Mouse (Mus musculus): Measurements from ENCODE around the gene B230118H07Rik.

DNA sequence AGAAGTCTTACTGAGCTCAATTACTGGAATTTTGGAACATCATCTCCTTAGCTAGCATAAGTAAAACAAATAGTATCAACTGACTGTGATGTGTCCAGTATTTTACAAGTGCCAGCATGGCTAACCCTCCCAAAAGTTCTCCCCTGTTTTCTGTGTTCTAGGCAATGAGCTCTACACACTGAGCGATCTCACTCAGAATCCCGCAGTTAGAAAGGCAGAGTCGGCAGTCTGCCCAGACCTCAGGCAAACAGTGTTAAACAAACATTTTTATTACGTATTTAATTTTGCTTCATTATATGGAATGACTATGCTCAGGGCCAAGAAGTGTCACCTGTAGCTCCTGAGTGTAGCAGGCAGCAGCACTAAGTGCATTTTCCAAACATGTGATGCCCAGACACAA lies 72.1 kb downstream of the B230118H07Rik start:
- TF ChIP-seq CTCF (IDR thresholded peaks at IDR 0.05; ENCODE audit: borderline replicate concordance, insufficient read depth, low read depth, low read length), result no peak
- no peak for TF ChIP-seq POLR2A (IDR thresholded peaks at IDR 0.05; ENCODE audit: borderline replicate concordance, insufficient read depth, low read length)
